Mouse (Mus musculus) myocyte (in vitro differentiated cells): ENCODE data around the gene Rapgef4.

ENCODE experiments used
- MAX ChIP-seq: IDR thresholded peaks from one replicate; pipeline ENCODE4 v1.6.1; 2011; ENCODE audit warnings: low read depth, mild to moderate bottlenecking, control low read depth
- SRF ChIP-seq: IDR thresholded peaks from one replicate; pipeline ENCODE4 v1.6.1; 2011; ENCODE audit warnings: low read depth; ENCODE audit not compliant: control insufficient read depth, insufficient read length

- TF ChIP-seq MAX (no peak), SRF (no peak)
Measured at GRCm38 (mm10) chr2:72035616-72036015, 54.6 kb downstream of the Rapgef4 start.
